Mouse (Mus musculus) MEL (cell line): ENCODE results near the gene Rps3.

Experiments used
- CTCF ChIP-seq, 3 experiments: IDR thresholded peaks in 2 of 3; conservative IDR thresholded peaks in 1 of 3; 2 replicates each; pipeline ENCODE4 v1.5.1; 2011 to 2012; ENCODE audit warnings: low read length in 3 of 3, low read depth in 2 of 3, mild to moderate bottlenecking in 2 of 3, improper control_type of control experiment in 1 of 3, inconsistent platforms in 1 of 3, mixed read lengths in 1 of 3, moderate library complexity in 1 of 3; ENCODE audit not compliant: control insufficient read depth in 1 of 3, insufficient read depth in 1 of 3, poor library complexity in 1 of 3, severe bottlenecking in 1 of 3
- ETS1 ChIP-seq: IDR thresholded peaks from 2 replicates; pipeline ENCODE4 v1.6.1; 2012; ENCODE audit warnings: low read depth, mild to moderate bottlenecking, inconsistent platforms, low read length, improper control_type of control experiment, moderate library complexity
- JUND ChIP-seq: IDR thresholded peaks from 2 replicates; pipeline ENCODE4 v1.6.1; 2011; ENCODE audit warnings: low read depth, mild to moderate bottlenecking, improper control_type of control experiment, low read length
- MAZ ChIP-seq: IDR thresholded peaks from 2 replicates; pipeline ENCODE4 v1.6.1; 2012; ENCODE audit warnings: low read depth, mild to moderate bottlenecking, inconsistent platforms, low read length, improper control_type of control experiment
- MEF2A ChIP-seq: IDR thresholded peaks from 2 replicates; pipeline ENCODE4 v1.6.1; 2014; ENCODE audit warnings: low read depth, mild to moderate bottlenecking, inconsistent platforms, low read length, improper control_type of control experiment; ENCODE audit not compliant: poor library complexity, insufficient replicate concordance, severe bottlenecking; ENCODE audit errors: extremely low read depth
- RAD21 ChIP-seq: IDR thresholded peaks from 2 replicates; pipeline ENCODE4 v1.6.1; 2011; ENCODE audit warnings: mild to moderate bottlenecking, low read depth, low read length, improper control_type of control experiment
- ZNF384 ChIP-seq: IDR thresholded peaks from 2 replicates; pipeline ENCODE4 v1.6.1; 2012; ENCODE audit warnings: low read depth, mild to moderate bottlenecking, inconsistent platforms, low read length, improper control_type of control experiment

GRCm38 (mm10) chr7:99482637-99483036, 901 bp downstream of the Rps3 start:
- TF ChIP-seq ZNF384 (no peak), CTCF (IDR thresholded peaks at IDR 0.05 in 2 of 3, conservative IDR thresholded peaks at IDR 0.05 in 1 of 3; ENCODE audit: control insufficient read depth in 1 of 3, insufficient read depth in 1 of 3, low read depth in 2 of 3, low read length in 3 of 3, poor library complexity in 1 of 3, severe bottlenecking in 1 of 3) (no peak), MAZ (no peak), JUND (no peak), RAD21 (no peak), MEF2A (no peak), ETS1 (no peak)
